Mouse (Mus musculus) spleen, adult 2 months (tissue): ENCODE data around the gene Actrt2. TPM values are rescaled to one million over a fixed set of nuclear protein-coding genes. Genes with fewer than 3 reads are reported as not detected.

ENCODE experiments used
- DNase-seq, 2 experiments: peaks; one replicate each; pipeline versions ENCODE4 v3.0.0 to v3.0.0-alpha.2; 2012 to 2021; ENCODE audit warnings: low spot score in 2 of 2, low read depth in 1 of 2
- H3K27ac ChIP-seq: fragments of 200-500 bp; 2 replicates; pipeline ENCODE4 v1.5.1; 2012; ENCODE audit warnings: low read length, inconsistent platforms; ENCODE audit not compliant: insufficient read depth
- H3K27me3 ChIP-seq: fragments of 200-500 bp; 2 replicates; pipeline ENCODE4 v1.6.1; 2012; ENCODE audit warnings: mild to moderate bottlenecking, moderate library complexity, low read length, inconsistent platforms; ENCODE audit not compliant: control insufficient read depth, insufficient read depth
- H3K36me3 ChIP-seq: fragments of 200-500 bp; 2 replicates; pipeline ENCODE4 v1.6.1; 2012; ENCODE audit warnings: mild to moderate bottlenecking, low read length, inconsistent platforms; ENCODE audit not compliant: control insufficient read depth, insufficient read depth
- H3K4me1 ChIP-seq: fragments of 200-500 bp; 2 replicates; pipeline ENCODE4 v1.6.1; 2011; ENCODE audit warnings: inconsistent platforms; ENCODE audit not compliant: control insufficient read depth, insufficient read depth, insufficient read length
- H3K4me3 ChIP-seq: fragments of 200-500 bp; 2 replicates; pipeline ENCODE4 v1.5.1; 2011; ENCODE audit warnings: mild to moderate bottlenecking, inconsistent platforms; ENCODE audit not compliant: insufficient read depth, insufficient read length; ENCODE audit errors: extremely low read depth
- CTCF ChIP-seq: fragments of 200-500 bp; IDR thresholded peaks from 2 replicates; pipeline ENCODE4 v1.5.1; 2011; ENCODE audit warnings: mild to moderate bottlenecking, inconsistent platforms; ENCODE audit not compliant: insufficient read depth, insufficient read length, insufficient replicate concordance; ENCODE audit errors: extremely low read depth
- POLR2A ChIP-seq: fragments of 200-500 bp; IDR thresholded peaks from 2 replicates; pipeline ENCODE4 v1.6.1; 2011; ENCODE audit warnings: low read depth, low read length, inconsistent platforms
- WGBS: fragments of 180-500 bp; shearing (Covaris S2); methylation state at CpG from one replicate; pipeline ENCODE4 v1.1.7; 2018; 5-methylcytosine and 5-hydroxymethylcytosine counted together
- polyA plus RNA-seq: library from polyadenylated mRNA; depleted of rRNA; stranded (reverse); fragments of >200 nt; gene quantifications from 2 replicates; pipeline ENCODE4 v1.2.3, GENCODE M21; 2012

Actrt2 gene
- polyA plus RNA-seq, 1 experiment: not detected

DNA sequence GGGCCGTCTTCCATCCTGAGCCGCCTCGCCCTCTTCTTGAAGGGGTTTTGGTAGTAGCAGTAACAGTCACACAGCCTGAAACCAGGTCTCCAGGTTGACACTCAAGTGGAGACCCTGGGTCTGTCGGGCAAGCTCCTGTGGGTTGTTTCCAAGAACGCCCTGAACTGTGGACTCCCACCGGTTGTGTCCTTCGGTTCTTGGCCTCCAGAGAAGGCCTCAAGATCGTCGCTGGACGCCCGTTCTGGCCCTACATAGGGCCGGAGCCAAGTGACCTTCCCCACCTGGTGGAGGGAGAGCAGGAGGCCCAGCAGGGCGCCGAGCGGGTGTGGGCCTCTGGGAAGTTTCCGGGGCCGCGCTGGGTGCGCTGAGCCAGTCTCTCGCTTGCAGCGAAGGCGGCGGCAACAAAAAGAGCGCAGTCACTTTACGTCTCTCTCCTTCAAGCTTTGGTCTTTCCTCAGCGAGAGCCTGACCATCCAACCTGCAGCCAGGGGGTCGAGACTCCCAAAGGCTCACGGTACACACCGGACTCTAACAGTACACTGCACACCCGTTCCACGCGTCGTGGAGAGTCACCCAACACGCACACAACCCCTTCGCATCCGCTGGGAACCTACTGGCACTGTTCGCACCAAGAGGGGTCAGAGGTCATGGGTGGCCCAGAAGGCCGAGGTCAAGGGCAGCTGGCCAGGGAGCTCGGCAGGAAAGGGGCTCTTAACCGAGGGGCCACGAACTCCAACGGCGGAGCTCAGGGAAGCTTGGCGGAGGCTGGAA is 33.0 kb downstream of the Actrt2 start:
- Histone ChIP-seq H3K27ac (no peak overlapping the region), H3K4me3 (no peak overlapping the region), H3K27me3 (peaks cover 22% of the 10 kb centered on the region), H3K4me1 (peaks cover 2% of the 10 kb centered on the region; the same call in 1 of the 2 replicates), H3K36me3 (no peaks in the 10 kb centered on the region)
- WGBS: 25% methylated on average over 44 of the region's 44 CpGs
- DNase-seq: no peak
- no peak for TF ChIP-seq POLR2A

DNA sequence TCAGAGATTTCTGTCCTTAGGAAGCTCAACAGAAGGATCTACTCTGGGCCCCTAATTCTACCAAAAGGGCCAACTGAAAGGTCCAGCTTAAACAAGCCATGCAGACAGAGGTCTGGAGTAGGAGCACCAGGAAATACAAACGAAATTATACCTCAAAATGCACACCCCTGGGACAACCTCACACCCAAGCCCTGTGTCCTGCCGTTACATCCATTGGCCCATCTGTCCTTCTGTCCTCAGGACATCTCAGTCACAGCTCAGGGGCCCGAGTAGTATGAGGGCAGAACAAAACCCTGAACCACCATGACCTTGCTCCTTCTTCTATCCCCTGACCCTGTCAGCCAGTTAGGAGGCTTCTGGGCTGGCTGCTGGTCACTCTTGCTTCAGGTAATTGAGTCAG is 33.7 kb downstream of the Actrt2 start:
- TF ChIP-seq POLR2A: no peak
- TF ChIP-seq CTCF: no peak
- Histone ChIP-seq H3K27me3 (peaks cover 22% of the 10 kb centered on the region), H3K27ac (no peak overlapping the region), H3K36me3 (no peaks in the 10 kb centered on the region), H3K4me3 (no peak overlapping the region), H3K4me1 (peaks cover 2% of the 10 kb centered on the region; the same call in 1 of the 2 replicates)
- DNase-seq: no peak
- WGBS: 61% methylated on average over 3 of the region's 3 CpGs

DNA sequence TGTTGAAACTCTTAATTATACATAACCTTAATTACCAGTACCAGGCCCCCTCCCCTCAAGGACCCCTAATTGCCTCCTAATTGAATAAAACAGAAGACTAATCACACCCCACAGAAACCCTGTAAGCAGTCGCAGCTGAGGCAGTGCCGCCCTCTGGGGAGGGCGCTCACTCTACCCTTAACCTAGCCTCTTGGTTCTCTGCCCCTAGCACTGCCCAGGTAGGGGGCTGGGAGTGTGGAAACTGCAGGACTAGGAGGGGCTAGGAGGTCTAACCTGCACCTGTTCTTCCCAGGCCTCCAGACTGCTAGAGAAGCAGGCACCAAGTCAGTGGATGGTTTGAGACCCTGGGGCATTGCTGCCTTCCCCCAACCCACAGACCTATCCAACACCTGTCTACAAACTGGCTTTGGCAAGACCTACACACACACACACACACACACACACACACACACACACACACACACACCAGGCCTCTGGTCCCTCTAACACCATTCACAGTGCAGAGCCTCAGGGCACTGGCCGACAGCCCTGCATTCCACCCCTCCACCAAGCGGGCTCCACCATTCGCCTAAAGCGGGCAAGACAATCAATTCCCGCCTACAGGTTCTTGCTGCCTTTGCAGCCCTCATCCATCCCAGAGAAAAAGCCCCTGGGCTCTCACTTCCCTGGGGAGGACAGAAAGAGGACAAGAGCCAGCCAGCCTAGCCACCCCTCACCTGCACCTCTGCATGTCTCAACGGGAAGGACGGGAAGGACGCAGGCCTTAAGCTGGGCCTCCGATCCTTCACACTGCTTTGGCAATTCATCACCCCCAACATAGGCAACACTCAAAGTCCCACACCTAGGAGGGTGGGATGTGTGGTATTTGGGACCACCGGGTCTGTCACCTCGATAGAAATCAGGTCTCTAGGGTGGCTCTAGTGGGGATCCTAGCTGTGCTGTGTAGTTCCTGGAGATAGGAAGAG is 34.6 kb downstream of the Actrt2 start:
- TF ChIP-seq CTCF: no peak
- TF ChIP-seq POLR2A: no peak
- Histone ChIP-seq H3K4me1 (peaks cover 2% of the 10 kb centered on the region; the same call in 1 of the 2 replicates), H3K27me3 (peaks cover 19% of the 10 kb centered on the region), H3K36me3 (no peaks in the 10 kb centered on the region), H3K27ac (no peak overlapping the region), H3K4me3 (no peak overlapping the region)
- no peak for DNase-seq
- WGBS: 86% methylated on average over 14 of the region's 14 CpGs

DNA sequence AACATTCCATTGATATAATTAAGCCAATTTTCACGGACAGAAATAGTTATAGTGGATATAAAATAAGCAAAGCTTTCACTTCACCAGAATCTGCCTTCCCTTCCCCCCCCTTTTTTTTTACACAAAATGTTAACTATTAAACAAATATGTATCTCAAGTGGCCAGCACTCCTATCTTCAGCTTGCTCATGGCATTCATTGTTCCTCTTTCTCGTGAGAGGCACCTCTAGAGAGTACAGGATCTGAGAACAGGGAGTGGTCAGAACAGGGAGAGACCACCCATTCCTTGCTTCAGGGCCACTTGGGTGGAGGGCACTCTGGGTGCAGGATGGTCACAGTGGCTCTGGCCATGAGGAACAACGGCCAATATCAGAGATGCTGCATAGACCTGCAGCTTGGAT is 36.9 kb downstream of the Actrt2 start:
- no peak for TF ChIP-seq POLR2A
- TF ChIP-seq CTCF: no peak
- H3K4me1 ChIP-seq: peaks cover 2% of the 10 kb centered on the region; the same call in 1 of the 2 replicates
- no peak overlapping the region for H3K4me3 ChIP-seq
- WGBS: 16% methylated on average over 3 of the region's 3 CpGs
- H3K36me3 ChIP-seq: no peaks in the 10 kb centered on the region
- H3K27me3 ChIP-seq: peaks cover 7% of the 10 kb centered on the region
- DNase-seq: no peak
- H3K27ac ChIP-seq: no peak overlapping the region

DNA sequence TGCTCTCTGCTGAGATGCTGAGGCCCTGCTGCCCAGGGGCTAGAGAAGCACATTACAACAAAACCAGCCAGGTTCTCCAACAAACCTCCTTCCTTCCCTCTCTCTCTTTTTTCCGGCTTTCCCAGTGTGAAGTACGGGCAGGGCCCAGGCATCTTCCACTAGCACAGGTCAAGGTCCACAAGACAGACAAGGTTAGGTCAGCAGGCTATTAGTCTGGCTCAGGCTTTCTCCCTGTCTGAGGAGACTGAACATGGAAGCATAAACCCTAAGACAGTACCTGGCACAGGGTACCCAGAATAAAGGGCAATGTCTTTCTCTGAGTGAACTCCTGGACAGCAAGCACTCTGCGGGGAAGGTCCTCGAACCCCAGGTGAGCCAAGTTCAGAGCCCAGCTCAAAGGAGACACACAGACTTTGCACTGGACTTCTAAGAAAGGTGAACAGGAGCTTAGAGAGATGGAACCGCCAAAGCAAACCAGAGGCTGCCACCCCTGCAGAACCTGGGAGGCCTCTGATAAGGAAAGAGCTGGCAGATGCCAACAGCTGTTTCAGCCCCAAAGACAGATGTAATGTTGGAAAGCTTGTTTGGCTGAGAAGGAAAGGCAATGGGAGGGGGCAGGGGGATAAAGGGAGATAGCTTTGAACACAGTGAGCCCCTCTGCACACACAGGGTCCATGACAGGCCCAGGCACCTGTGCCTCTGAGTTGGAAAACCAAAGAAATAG is 40.1 kb downstream of the Actrt2 start:
- DNase-seq: no peak
- H3K4me1 ChIP-seq: no peaks in the 10 kb centered on the region
- H3K36me3 ChIP-seq: no peaks in the 10 kb centered on the region
- H3K4me3 ChIP-seq: no peak overlapping the region
- 88% methylated on average over 5 of the region's 5 CpGs for WGBS
- H3K27me3 ChIP-seq: no peaks in the 10 kb centered on the region
- H3K27ac ChIP-seq: no peak overlapping the region
- TF ChIP-seq CTCF (no peak), POLR2A (no peak)

DNA sequence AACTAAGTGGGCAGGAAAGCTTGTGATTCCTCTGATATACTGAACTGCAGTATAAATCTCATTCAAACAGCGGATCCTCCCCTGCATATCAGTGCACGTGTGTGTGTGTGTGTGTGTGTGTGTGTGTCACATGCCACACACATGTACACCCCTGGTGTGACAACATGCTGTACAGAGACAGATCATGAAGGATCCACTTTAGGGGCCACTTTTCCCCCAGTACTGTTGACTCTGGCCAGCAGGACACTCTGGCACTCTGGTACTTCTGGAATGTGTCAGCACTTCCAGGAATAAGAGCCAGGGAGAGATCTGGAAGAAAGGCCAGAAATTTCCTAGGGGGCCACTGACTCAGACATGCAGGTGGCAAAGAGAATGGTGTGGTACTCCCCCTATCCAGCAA is 41.4 kb downstream of the Actrt2 start:
- 94% methylated on average over 2 of the region's 2 CpGs for WGBS
- no peak overlapping the region for H3K4me3 ChIP-seq
- no peak for DNase-seq
- H3K4me1 ChIP-seq: no peaks in the 10 kb centered on the region
- no peak overlapping the region for H3K27ac ChIP-seq
- TF ChIP-seq POLR2A (no peak), CTCF (no peak)
- no peaks in the 10 kb centered on the region for H3K36me3 ChIP-seq
- H3K27me3 ChIP-seq: no peaks in the 10 kb centered on the region
